Mouse (Mus musculus) layer of hippocampus, adult 2 months (tissue): ENCODE data around the gene Syt9. TPM values are rescaled to one million over a fixed set of nuclear protein-coding genes. Genes with fewer than 3 reads are reported as not detected.

Source experiments
- DNase-seq, 2 experiments: peaks; one replicate each; pipeline ENCODE4 v3.0.0; 2022; ENCODE audit warnings: low spot score in 2 of 2
- H3K27ac ChIP-seq: fragments of 200-600 bp; 2 replicates; pipeline ENCODE4 v1.8.1; 2022
- H3K4me3 ChIP-seq: fragments of 200-600 bp; 2 replicates; pipeline ENCODE4 v1.8.1; 2022; ENCODE audit warnings: mild to moderate bottlenecking
- CTCF ChIP-seq: fragments of 200-600 bp; conservative IDR thresholded peaks from 2 replicates; pipeline ENCODE4 v1.8.1; 2022; ENCODE audit warnings: antibody characterized with exemption, mild to moderate bottlenecking, moderate library complexity
- total RNA-seq, 2 experiments: library from RNA; stranded (reverse); gene quantifications; 2 replicates each; pipeline ENCODE4 v1.2.3; 2021

Syt9 gene
- total RNA-seq, 2 experiments from 2014 or later = 4.4 to 5.0 TPM

DNA sequence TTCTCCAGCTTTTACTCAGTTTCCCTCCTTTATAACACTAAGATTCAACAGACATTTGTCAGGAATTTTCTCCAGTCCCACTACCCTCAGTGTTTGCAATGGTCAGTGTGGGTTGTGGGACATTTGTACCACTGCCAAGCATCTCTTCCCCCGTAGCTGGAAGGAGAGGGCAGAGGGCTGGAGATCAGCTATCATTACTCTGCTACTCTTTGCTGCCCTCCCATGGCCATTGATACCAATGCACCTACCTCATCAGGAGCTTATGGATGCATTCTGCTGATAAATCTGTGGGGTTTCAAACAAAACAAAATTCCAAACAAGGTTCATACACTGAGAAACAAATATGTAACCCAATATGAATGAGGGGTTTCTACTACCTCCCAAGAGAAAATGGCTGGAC, 155.8 kb downstream of the Syt9 start:
- peak; percentile 59 to 78 for DNase-seq
- TF ChIP-seq CTCF = peak; percentile 90
- Histone ChIP-seq H3K4me3 (no peak overlapping the region), H3K27ac (no peak overlapping the region)

DNA sequence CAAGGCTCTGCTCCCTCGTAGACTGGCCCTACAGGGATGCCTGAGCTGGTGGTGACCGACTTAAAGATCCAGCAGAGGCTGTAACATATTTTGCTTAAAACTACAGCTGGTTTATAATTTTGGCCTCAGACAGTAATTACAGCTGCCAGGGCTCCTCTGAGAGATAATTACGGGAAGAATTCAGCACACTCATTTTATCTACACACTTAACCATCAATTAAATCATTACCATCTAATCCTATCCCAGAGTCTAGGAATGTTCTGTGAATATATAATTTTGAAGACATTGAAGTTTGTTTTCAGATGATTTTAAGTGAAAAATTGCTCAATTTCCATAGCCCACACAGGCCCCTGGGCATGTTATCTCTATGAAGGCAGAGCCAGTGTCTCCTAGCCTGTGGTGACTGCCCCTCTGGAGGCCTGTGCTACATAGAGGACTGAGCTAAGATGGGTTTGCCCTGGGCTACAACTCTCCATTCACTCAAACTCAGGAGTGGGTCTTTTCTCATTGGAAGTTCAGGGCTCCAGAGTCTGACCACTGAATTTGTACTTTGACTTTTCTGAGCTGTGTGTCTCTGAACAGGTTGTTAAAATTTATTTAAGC, 157.7 kb downstream of the Syt9 start:
- Histone ChIP-seq H3K27ac (no peak overlapping the region), H3K4me3 (no peak overlapping the region)
- no peak for DNase-seq
- TF ChIP-seq CTCF = no peak

DNA sequence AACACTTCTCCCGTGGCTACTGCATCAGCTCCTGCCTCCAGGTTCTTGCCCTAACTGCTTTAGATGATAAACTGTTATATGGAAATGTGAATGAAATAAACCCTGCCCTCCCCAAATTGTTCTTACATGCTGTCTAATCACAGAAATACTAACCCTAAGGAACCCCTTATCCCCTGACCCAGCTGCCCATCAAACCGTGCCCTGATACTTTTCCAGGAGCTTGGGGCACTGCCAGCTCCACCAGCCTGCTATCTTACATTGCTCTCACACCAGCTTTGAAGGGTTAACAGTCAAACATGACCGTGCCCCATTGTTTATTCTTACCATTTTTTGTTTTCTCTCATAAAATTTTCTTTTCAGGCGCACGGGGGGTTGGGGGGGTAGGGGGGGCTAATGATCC, 158.8 kb downstream of the Syt9 start:
- TF ChIP-seq CTCF = no peak
- no peak for DNase-seq
- Histone ChIP-seq H3K4me3 (no peak overlapping the region), H3K27ac (no peak overlapping the region)

DNA sequence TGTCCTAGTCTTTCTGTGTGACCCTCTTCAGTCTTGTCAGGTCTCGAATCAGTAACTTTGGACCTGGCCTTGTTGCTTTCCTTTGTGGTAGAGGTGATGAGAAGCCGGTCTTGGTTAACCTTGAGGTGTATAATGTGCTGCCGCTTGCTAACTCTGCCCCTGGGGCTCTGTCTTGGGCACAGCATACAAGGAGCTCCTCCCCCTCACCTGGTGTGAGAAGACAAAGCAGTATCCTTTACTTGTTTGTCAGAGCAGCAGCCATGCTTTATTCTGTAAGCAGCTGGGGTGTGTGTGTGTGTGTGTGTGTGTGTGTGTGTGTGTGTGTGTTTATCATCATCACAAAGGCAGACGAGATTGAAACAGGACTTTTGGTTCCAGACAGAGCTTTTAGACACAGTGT, 164.8 kb downstream of the Syt9 start:
- Histone ChIP-seq H3K4me3 (no peak overlapping the region), H3K27ac (no peak overlapping the region)
- DNase-seq = no peak
- TF ChIP-seq CTCF = no peak

DNA sequence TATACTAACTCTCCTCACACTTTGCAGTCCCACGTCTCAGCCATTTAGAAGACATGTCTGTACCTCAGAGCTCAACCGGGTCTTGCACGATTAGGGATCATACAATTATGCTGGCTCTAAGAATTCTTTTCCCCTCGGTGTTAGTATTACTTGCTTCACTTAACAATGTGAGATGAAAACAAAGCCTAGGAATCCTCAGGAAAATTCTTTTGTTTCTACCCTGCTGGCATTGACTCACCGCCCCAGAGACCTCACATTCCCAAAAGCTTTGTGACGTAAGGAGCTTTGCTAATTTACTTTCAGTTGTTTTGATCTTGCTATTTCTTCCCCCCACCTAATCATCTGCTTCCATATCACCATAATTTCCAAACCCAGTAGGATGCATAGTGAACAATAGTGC, 166.0 kb downstream of the Syt9 start:
- Histone ChIP-seq H3K4me3 (no peak overlapping the region), H3K27ac (no peak overlapping the region)
- no peak for TF ChIP-seq CTCF
- no peak for DNase-seq

DNA sequence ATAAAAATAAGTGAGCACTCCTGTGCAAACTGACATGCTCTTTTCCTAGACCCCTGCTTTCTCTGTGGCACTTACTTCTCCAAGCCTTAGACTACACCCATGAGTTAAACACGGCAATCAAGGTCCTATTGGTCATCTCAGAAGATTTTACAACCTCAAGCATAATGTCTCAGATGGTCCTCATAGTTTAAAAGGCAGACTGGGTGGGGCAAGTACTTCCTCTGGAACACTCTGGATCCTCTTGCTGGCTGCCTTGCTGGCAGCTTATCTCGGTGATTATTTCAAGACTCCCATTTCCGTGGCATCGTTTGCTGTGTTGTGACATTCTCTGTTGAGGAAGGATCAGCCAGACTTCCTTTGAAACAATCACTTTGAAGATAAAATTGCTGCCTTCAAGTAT, 169.5 kb downstream of the Syt9 start:
- no peak for TF ChIP-seq CTCF
- no peak for DNase-seq
- H3K4me3 ChIP-seq = no peak overlapping the region
- no peak overlapping the region for H3K27ac ChIP-seq

DNA sequence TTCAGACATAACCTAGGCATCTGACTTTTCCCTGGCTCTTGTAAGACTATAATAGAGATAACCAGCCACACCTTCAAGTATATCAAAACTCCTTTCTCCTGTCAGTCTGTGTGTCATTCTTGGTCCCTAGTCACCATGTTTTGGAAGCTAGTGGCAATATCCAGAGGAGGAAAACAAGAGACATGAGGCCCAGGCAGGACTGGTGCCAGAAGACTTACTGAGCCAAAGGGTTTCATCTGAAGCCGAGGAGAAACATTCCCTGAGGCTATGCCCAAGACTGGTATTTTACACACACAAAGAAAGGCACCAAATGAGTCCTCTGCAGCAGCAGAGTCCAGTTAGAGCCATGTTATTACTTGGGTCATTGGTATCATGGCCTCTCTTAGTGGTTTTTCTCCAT, 174.5 kb downstream of the Syt9 start:
- Histone ChIP-seq H3K4me3 (no peak overlapping the region), H3K27ac (no peak overlapping the region)
- DNase-seq = no peak
- TF ChIP-seq CTCF = no peak

DNA sequence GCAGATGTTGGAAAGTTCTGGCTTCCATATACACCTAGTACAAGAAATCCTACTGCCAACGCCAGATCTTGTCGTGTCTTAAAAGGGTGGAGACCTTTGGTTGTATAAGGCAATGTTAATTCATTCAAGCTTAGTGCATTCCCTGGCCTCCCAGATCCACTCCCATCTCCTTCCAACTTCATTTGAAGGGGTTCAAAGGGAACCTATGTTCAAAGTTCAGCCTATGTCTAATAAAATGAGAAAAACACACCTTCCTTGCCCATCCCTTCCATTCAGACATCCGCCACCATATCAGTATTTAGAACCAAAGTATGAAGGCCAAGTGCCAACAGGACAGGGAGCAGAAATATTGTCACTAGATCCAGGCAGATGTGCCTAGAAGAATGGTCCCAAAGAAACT, 177.3 kb downstream of the Syt9 start:
- Histone ChIP-seq H3K4me3 (no peak overlapping the region), H3K27ac (no peak overlapping the region)
- no peak for DNase-seq
- TF ChIP-seq CTCF = no peak

DNA sequence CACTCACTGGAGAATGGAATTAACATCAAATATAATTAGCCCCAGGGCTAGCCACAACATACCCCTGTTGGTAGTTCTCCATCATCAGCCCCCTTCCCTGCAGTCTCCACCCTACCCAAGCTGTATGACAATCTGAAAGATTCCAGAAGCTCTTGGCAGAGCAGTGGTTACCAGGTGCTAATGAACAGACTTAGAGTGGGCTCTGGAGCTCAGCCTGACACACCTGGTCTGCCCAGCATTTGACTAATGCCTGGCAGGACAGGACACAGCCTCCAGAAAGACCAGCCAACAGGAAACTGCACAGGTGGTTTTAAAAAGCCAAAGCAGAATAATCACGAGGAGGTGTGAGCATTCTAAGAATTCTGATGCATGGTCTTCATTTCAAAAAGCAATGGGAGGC, 182.9 kb downstream of the Syt9 start:
- no peak for TF ChIP-seq CTCF
- Histone ChIP-seq H3K27ac (no peak overlapping the region), H3K4me3 (no peak overlapping the region)
- no peak for DNase-seq

DNA sequence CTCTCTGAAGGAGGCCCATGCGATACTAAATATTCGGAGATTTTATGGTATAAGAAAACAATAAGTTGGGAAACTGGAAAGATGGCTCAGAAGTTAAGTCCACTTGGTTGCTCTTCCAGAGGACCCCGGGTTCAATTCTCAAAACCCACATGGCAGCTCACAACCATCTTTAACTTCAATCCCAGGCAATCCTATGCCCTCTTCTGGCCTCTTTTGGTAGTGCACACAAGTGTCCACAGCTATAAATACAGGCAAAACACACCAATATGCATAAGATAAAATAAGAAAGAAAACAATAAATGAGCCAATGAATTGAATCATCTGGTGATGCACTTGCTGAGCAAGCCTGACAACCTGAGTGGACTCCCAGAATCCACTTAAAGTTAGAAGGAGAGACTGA, 185.4 kb downstream of the Syt9 start:
- DNase-seq = no peak
- TF ChIP-seq CTCF = peak; percentile 66
- Histone ChIP-seq H3K4me3 (no peak overlapping the region), H3K27ac (no peak overlapping the region)

DNA sequence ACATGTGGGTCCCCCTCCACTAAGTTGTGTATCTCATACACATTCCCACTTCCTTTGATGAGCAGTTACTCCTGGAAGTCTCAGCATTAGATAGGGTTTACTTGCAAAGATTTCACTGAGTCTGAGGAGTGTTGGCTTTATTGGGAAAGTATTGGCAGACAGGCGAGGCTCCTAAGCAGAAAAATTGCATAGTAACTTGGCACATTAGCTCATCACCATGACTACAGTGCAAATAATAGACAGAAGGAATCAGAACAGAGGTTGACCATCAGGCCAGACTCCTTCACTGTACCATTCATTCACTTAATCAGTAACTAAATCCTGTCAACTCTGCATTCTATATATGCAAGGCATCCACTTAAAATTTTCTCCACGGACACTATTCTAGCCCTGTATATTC, 190.1 kb downstream of the Syt9 start:
- DNase-seq = no peak
- no peak for TF ChIP-seq CTCF
- Histone ChIP-seq H3K4me3 (no peak overlapping the region), H3K27ac (no peak overlapping the region)

DNA sequence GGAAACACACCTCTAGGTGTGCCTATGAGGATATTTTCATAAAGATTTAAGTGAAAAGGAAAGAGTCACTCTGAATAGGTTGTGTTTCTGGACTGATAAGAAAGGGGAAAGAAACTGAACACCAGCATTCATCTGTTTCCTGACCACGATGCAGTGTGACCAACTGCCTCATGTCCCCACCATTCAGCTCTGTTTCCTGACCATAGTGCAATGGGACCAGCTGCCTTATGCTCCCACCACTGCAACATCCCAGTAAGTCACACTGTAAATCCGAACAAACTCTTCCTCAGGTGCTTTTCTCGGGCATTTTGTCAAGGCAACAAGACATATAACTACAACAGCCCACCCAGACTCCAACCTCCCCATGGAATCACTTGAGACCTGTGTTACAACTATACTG, 191.1 kb downstream of the Syt9 start:
- TF ChIP-seq CTCF = no peak
- Histone ChIP-seq H3K4me3 (no peak overlapping the region), H3K27ac (no peak overlapping the region)
- no peak for DNase-seq

DNA sequence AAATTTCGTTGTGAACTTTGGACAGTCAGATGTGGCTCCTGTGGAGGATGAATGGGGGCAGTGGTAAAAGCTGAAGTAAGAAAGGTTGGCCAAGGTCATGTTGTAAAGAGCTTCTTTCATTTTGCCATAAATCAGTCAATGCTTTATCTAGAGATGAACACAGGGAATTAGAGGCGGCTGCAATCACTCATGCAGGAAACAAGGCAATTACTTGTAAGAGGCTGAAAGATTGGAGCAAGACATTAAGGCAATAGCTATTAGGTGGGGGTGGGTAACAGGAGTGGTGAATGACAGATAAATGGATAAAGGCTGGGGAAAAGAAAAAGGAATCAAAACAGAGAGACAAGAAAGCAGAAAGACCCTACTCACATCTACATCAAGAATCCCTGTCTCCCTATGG, 193.2 kb downstream of the Syt9 start:
- no peak for DNase-seq
- Histone ChIP-seq H3K27ac (no peak overlapping the region), H3K4me3 (no peak overlapping the region)
- TF ChIP-seq CTCF = no peak

DNA sequence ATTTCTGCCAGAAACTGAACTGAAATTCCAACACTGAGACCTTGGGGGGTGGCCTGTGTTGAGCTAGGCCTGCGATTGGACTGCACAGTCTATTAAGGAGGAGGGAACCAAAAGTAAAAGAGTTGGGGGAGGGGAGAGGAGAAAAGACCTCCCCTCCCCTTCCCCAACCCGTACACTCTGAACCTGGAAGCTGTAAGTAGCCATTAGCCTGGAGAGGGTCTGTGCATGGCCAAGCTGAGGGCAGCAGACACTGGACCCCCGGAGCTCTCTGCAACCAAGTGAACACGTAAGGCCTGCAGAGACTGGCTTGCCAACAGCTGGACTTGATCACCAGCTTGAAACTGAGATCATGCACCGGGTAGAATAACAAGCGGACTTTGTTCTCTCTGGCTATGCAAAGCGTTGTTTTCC, 196.7 kb downstream of the Syt9 start, which contains the start of gene Olfml1:
Gene Olfml1 (plus strand): TSS at position 186 of the 411 bp plus-strand sequence.
- H3K4me3 ChIP-seq = peak within 1 kb of the TSS; percentile 46
- no peak for TF ChIP-seq CTCF
- DNase-seq = peak; percentile 12 to 13
- H3K27ac ChIP-seq = peak within 1 kb of the TSS; percentile 86

DNA sequence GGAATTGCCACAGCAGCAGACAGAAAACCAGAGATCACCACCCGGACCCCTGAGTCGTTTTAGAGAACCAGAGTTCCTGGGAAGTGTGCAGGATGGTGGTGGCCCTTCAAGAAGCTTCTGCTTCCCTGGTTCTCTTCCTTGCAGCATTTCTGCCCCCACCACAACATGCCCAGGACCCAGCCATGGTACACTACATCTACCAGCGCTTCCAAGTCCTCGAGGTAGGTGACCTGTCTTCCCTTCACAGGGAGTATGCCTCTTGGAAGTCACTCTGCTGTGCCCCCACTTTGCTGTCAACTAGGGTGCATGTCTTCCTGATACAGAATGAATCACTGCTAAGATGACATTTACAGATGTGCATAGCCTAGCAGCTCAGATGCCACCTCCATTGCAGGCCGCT, 197.1 kb downstream of the Syt9 start:
- H3K4me3 ChIP-seq = peak overlapping the region; percentile 46
- no peak for DNase-seq
- H3K27ac ChIP-seq = peak overlapping the region; percentile 86
- no peak for TF ChIP-seq CTCF
